Mouse (Mus musculus): ENCODE measurements around the gene Fgfr1op.
A peak's percentile ranks its signal among the peaks of the same experiment; 100 is the strongest.
"Not testable (repeated sequence)": the region's sequence is repeated elsewhere in the genome, so short reads cannot be mapped to it uniquely, and the experiment has no call there.

Gene Fgfr1op

DNA sequence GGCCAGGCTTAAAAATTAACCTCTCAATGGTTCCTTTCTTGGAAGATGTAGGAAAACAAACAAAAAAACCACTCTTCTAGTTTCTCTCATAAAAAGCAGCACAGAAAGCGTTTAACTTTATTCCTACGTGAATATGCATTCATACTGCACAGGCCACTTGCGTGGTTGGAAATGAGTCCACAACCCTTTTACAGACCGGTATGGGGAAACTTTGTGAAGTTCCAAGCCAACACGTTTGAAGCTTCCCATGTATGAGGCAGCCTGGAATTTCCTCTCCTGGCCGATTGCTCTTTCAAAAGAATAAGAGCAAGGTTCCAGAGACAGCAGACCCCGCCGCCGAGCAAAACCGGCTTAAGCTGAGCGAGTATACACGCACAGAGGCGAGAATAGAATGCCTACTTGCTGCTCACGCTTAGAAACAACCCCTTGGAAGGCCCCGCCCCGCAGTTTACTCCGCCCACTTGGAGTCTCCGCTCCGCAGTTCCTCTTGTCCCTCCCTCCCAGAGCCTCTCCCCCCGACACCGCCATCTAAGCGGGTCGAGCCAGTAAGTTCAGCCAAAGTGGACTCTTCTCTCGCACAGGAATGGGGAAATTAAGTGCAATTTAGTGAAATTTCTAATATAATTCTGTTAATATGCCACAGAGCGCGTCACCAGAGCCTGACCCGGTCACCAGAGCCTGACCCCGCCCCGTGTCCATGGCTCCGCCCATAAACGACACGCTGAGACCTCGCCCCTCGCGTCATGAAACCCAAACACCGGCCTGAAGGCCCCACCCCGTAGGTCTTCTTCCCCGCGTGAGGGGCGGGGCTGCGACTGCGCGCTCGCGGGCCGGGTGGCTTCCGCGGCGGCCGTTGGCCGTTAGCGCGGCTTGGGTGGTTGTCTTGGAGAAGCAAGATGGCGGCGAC lies at the start of gene Fgfr1op:
Fgfr1op (plus strand) TSS at position 801 of the 907 bp plus-strand sequence.
- peak; percentile 41 to 68 for DNase-seq (ENCODE audit: low spot score in 2 of 2)

DNA sequence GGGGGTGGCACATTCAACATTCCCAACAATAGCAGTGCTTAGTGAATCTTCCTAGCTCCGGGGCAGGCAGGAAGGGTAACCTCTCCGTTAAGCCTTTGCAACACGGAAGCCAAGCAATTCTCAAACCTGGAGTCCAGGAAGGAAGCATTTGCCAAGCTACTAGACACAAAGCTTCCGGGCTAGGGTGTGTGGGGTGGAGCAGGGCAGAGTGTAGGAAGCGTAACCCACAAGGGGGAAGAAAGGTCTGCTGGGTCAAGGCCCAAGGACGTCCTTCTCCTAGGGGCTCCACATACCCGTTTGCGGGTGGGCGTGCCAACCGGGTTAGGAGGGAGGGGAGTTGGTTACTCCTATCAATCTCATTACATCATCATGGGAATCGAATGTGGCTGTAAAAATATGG lies 48.9 kb upstream of the Fgfr1op start:
- peak in 1 of 2 experiments; percentile 19 for DNase-seq (ENCODE audit: low spot score in 2 of 2)

DNA sequence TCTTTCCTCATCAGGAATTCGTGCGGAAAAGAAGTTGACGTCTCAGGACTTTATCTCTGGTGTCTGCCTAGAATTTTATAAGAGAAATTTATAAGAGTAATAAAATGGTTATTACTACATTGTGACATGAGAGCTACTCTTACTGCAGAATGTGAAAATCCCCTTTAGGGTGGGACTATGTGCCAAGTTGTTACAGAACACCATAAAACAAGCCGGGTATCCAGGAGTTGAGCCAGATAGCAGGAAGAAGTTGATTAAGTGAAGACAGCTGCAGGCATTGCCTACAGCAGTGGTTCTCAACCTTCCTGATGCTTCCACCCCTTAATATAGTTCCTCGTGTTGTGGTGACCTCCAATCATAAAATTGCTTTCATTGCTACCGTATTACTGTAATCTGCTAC lies 48.4 kb upstream of the Fgfr1op start:
- DNase-seq (ENCODE audit: low spot score in 2 of 2), result not testable (repeated sequence)

DNA sequence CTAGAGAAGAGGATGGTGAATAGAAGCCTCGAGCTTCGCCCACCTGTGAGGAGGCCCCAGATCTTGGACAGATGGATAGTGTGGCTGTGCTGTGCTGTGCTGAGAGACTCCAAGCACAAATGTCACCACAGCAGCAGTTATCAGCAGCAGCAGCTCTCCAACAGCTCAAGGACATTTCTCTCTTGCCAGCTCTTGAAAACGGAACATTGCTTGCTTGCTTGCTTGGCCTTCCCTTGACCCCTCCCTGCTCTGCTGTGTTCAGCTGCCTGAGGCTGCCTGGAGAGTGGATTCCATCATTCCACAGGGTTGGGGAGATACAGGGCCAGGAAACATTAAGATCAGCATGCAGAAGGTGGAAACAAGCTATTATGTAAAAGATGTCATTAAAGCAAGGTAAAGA lies 42.3 kb upstream of the Fgfr1op start:
- not testable (repeated sequence) for DNase-seq (ENCODE audit: low spot score in 2 of 2)

- not testable (repeated sequence) for DNase-seq (ENCODE audit: low spot score in 2 of 2)
Measured at GRCm38 (mm10) chr17:8124586-8124985, 40.7 kb upstream of the Fgfr1op start.

- DNase-seq (ENCODE audit: low spot score in 2 of 2), result not testable (repeated sequence)
Measured at GRCm38 (mm10) chr17:8128326-8128993, 36.8 kb upstream of the Fgfr1op start.

DNA sequence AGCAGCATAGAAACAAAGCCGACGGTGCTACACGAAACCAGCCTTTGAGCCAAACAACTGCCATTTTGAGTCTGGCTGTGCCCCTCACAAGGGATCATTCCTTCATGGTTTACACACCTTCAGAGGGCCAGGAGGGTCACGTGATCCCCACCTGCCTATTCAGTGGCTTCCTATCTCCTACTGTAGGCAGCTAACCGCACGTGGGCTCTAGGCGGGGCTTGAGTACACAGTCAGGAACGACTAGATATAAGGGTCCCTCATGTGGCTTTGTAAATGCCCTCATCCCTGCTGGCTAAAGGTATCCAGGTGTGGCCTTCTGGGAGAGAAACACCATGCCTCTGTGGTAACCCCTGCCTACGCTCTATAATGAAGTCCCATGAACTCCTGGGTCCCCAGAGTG lies 35.7 kb upstream of the Fgfr1op start:
- DNase-seq (ENCODE audit: low spot score in 2 of 2), result not testable (repeated sequence)

DNA sequence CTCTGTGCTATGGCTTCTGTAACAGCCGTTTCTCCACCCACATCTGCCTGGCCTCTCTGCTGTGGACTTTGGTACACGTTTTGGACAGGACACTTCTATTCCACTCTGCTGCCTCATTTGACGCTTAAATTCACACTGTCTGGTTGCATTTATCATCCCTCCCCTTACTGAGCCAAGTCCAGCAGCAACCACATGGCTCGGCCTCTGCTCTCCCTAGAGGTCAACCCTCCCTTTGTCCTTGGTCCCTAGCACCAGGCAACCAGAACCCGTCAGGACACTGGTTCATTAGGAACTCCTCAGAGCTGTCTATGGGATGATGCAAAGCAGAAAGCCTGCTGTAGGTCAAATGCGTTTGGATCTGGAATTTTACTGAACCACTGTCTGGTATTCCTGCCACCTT lies 34.5 kb upstream of the Fgfr1op start:
- not testable (repeated sequence) for DNase-seq (ENCODE audit: low spot score in 2 of 2)

DNA sequence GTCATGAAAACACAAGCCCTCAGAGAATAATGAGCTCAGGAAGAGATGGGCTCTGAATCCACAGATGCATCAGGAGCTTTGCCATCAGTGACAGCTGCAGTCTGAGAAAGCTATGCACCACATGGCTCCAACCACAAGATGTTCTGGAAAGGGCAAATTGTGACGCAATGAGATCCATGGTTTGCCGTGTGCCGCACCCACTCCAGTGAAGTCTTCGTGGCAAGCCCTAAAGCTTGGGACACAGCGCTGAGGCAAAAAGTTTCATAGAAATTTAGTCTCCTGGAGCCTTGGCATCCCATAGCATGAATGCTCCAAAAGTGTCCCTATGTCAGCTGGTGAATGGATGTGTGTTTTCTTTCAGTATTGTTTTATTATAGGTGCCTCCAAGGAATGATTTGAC lies 27.2 kb upstream of the Fgfr1op start:
- DNase-seq (ENCODE audit: low spot score in 2 of 2), result not testable (repeated sequence)

DNA sequence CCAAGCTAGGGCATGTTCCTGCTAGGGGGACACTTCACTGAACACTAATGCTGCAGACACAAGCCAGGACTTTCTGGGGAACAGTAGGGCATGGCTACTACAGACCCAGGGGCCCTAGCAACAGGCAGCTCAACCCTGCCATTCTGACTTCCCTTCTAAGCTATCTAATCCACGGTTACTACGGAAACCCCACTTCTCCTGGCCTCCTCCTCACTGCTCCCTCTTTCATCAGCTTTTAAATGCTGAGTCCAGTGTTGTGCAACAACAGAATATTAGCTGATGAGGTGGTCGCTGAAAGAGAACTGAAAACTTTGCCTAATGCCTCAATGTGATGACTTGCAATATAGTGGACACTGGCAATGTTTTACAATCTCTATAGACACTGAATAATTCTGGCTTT lies 25.1 kb upstream of the Fgfr1op start:
- DNase-seq (ENCODE audit: low spot score in 2 of 2), result not testable (repeated sequence)

GRCm38 (mm10) chr17:8143802-8144673 lies 21.3 kb upstream of the Fgfr1op start:
- DNase-seq (ENCODE audit: low spot score in 2 of 2), result not testable (repeated sequence)

- not testable (repeated sequence) for DNase-seq (ENCODE audit: low spot score in 2 of 2)
Measured at GRCm38 (mm10) chr17:8146931-8147330, 18.4 kb upstream of the Fgfr1op start.

- peak; percentile 43 to 68 for DNase-seq (ENCODE audit: low spot score in 2 of 2)
Measured at GRCm38 (mm10) chr17:8147439-8148316, 17.6 kb upstream of the Fgfr1op start, which contains the start of the genes Gm49673 and Rnaset2a. Gene Gm49673 (minus strand): TSS chr17:8147788. Gene Rnaset2a (minus strand): TSS chr17:8148097.

DNA sequence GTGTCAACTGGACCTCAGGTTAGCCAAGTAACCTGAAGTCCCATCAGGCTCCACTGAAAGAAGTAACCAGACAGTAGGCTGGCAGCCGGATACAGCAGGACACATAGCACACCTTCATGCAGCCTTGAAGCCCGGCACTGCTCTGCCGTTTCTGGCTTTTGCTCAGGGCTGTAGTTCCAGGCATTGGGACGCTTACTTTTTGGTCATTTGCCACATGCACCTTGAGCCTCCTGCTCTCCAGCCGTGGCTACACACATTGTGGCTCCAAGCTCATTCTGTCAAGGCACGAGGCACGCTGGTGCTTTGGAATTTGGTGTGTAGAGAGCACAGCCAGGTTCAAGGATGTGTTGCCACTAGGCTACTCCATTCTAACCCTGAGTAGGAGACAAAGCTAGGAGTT lies 10.3 kb upstream of the Fgfr1op start:
- not testable (repeated sequence) for DNase-seq (ENCODE audit: low spot score in 2 of 2)

DNA sequence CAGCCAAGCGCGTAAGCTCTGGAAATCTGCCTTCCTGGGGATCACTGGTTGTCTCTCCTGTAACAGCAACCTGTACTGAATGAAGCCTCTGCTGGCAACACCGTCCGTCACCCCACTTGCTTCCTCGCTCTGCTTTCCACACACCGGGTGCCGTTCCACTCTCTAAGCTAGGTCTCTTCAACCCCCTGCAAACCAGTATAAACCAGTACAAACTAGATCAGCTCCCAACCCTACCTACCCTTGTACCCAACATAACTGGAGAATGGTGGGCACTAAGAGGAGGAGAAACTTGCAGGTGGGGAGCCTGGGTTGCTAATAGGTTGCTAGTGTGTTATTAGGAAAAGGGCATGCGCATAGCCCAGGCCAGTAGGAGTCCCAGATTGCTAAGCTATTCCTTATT lies 9.3 kb upstream of the Fgfr1op start:
- not testable (repeated sequence) for DNase-seq (ENCODE audit: low spot score in 2 of 2)

DNA sequence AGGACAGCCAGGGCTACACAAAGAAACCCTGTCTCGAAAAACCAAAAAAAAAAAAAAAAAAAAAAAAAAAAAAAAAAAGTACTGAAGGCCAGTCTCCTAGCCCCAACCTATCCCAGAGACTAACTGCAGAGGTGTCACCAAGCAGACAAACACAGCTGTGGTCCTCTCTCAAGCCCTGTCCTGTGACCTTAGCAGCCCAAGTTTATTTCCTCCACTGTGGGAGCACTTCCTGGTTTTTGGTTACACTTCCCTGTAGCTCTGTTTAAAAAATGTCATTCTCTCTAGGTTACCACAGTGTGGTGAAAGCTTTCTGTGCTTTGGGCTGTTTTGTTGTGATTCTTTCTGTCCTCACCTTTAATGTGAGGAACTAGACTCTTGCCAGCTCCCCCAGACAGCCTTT lies 6.7 kb upstream of the Fgfr1op start:
- not testable (repeated sequence) for DNase-seq (ENCODE audit: low spot score in 2 of 2)

GRCm38 (mm10) chr17:8160969-8161368 lies 4.3 kb upstream of the Fgfr1op start:
- DNase-seq (ENCODE audit: low spot score in 2 of 2), result peak in 1 of 2 experiments; percentile 34

GRCm38 (mm10) chr17:8165608-8165945 lies 276 bp downstream of the Fgfr1op start:
- DNase-seq (ENCODE audit: low spot score in 2 of 2), result peak; percentile 27 to 70

DNA sequence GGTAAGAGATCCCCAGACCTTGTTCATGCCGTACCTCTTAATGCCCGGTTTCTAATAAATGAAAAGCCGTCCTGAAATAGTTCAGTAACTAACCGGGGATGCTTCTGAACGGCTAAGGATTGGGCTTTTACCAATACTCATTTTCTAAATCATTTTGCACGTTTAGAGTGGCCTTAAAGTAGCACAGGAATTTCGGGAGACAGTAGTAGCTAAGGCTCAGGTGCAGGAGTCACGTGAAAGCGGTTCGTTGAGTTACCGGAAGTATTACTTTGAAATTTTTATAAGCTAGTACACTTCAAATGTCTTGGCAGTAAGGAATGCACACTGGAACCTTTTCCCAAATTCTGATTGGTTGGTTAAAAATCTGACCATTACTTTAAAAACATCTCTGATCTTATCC lies 676 bp downstream of the Fgfr1op start:
- not testable (repeated sequence) for DNase-seq (ENCODE audit: low spot score in 2 of 2)

- DNase-seq (ENCODE audit: low spot score in 2 of 2), result not testable (repeated sequence)
Measured at GRCm38 (mm10) chr17:8166454-8166853, 1.2 kb downstream of the Fgfr1op start.

DNA sequence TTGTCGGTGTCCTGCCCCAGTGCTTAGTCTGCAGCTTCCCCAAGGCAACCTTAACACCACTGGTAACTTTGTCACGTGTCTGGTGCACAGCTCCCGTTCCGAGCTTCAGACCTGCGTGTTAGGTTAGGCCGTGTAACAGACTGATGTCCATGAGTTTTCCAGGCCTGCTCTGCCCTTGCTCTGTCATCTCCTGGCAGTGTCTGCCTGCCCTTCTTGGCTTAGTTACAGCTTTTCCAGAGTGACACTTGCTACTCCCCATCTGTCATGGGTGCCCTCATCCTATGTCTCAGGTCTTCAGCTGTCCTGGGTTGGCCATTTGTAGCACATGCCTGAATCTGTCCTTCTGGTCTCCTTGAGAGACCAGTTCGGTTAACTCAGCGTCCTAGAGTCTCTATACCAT lies 2.1 kb downstream of the Fgfr1op start:
- DNase-seq (ENCODE audit: low spot score in 2 of 2), result not testable (repeated sequence)
